Mouse (Mus musculus): ENCODE measurements around the gene Espl1. TPM values are rescaled to one million over a fixed set of nuclear protein-coding genes. Genes with fewer than 3 reads are reported as not detected.

The Espl1 gene
- polyA plus RNA-seq, 1 experiment from 2014 or later = 40.9 TPM

DNA sequence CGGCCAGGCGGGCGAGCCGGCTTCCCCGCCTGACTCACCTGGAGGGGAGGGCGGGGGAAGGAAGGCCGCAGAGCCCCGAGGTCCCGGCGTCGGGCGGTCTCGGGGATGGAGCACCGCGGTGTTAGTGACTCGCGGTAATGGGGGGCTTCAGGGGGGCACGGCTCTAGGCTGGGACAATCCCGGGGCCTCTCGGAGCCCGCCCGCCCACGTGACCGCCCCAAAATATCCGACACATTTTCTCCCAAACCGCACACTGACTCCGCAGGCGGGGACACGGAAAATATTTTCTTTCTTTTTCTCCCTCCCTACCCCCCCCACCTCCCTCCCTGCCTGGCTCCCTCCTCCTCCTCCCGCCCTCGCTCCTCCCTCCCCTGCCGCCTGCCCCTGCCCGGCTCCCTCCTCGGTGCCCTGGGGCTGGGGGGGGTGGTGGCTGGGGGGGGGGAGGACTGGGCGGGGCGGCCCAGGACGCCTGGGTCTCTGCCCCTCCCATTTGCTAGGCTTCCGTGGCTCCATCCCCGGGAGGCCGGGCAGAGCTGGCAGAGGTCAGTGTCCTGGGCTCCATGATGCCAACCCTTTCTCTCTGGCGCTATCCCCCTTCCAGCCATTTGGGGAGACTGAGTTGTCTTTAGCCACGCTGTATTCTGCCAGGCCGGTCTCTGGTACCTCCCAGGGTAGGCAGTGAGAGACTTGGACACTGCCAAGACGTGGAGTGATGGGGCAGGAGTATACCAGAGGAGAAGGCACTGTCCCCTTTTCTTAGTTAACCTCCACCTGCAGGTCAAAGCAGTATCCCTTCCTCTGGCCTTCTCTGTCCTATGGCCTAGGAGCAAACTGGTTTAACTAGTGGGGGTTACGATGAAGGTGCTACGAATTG lies 38.6 kb upstream of the Espl1 start, which contains the start of gene Rarg:
Gene Rarg (minus strand): TSS at position 316 of the 874 bp plus-strand sequence.
- Histone ChIP-seq H3K4me3 (peak within 1 kb of the TSS; percentile 69), H3K4me1 (peaks cover 40% of the 10 kb centered on the region), H3K36me3 (0 out of 2 replicates have a peak, but pooled peaks cover 1% of the 10 kb centered on the region), H3K9me3 (no peaks in the 10 kb centered on the region), H3K27ac (peak within 1 kb of the TSS; percentile 86), H3K27me3 (ENCODE audit: insufficient read depth, poor library complexity, severe bottlenecking) (peaks cover 88% of the 10 kb centered on the region)
- no peak for DNase-seq (ENCODE audit: low spot score)
- WGBS = under 1% methylated on average over 41 of the region's 46 CpGs

DNA sequence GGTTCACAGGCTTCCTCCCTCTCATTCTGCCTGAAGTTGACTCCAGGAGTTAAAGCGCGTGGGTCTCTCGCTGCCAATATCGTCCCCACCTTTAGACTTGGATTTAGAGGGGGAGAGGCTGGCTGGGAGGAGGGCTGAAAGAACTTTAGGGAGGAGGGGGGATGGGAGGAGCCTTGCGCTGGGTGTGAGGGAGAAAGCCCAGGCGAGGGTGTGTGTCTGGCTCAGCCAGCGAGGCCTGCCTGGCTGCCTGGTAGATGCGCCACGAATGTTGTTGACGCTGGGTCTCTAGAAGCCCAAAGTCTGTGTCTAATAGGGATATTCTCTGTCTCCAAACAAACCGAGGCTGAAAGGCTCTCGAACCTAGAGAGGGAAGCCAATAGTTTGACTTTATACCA lies 38.0 kb upstream of the Espl1 start:
- Histone ChIP-seq H3K9me3 (no peaks in the 10 kb centered on the region), H3K36me3 (no peaks in the 10 kb centered on the region), H3K4me3 (peak overlapping the region; percentile 69), H3K4me1 (peaks cover 40% of the 10 kb centered on the region), H3K27me3 (ENCODE audit: insufficient read depth, poor library complexity, severe bottlenecking) (peaks cover 89% of the 10 kb centered on the region), H3K27ac (peak overlapping the region; percentile 86)
- 3% methylated on average over 12 of the region's 12 CpGs for WGBS
- DNase-seq (ENCODE audit: low spot score) = no peak

DNA sequence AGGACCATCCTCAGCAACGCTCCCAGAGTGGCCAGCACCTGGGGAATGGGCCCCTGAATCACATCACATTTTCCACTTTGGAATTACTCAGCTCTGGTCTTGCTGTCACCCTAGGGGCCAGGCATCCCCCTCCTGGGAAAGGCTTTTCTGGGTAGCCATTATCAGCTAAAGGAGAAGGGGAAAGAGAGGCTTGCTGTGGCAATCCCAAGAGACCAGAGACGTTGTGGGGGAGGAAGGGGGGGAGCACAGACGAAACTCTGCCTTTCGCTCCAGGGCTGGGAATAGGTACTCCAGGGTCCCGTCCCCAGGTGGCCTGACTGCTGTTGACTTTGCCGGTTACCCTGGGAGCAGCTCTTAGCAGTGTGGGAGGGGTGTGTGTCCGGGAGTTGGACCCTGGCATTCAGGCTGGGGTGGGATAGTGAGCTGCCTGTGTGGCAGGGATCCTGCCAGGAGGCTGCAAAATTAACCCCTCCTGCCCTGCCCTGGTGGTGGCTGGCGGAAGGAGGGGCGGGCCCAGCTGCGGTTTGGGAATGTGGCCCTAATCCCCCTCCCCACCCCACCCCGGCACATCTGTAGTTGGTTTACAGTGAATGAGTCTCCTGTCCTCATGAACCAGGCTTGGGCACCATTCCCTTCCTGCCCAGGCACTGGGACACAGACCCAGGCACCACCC lies 37.3 kb upstream of the Espl1 start:
- H3K4me3 ChIP-seq = peak overlapping the region; percentile 69
- DNase-seq (ENCODE audit: low spot score) = no peak
- 13% methylated on average over 11 of the region's 11 CpGs for WGBS
- H3K36me3 ChIP-seq = no peaks in the 10 kb centered on the region
- H3K27me3 ChIP-seq (ENCODE audit: insufficient read depth, poor library complexity, severe bottlenecking) = peaks cover 89% of the 10 kb centered on the region
- H3K9me3 ChIP-seq = no peaks in the 10 kb centered on the region
- peak overlapping the region; percentile 86; the same call in 1 of the 2 replicates for H3K27ac ChIP-seq
- H3K4me1 ChIP-seq = peaks cover 40% of the 10 kb centered on the region

DNA sequence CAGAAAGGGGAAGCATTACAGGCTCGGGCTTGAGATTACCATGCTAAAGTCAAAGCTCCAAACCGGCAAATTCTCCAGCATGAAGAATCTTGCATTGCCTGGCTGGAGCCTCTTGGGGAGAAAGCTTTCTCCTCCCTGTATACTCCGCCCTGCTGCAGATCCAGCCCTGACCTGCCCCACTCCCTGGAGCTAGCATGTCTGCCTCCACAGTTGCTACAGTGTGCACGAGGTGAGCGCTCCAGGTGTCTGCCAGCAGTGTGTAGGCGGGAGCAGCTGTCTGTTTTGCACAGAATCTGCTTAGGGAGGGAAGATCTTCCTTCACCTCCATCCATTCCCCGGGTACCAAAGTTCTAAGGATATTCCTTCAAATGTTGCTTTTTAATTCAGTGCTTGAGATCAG lies 33.5 kb upstream of the Espl1 start:
- no peak for DNase-seq (ENCODE audit: low spot score)
- no peaks in the 10 kb centered on the region for H3K36me3 ChIP-seq
- H3K4me3 ChIP-seq = no peak overlapping the region
- H3K4me1 ChIP-seq = peaks cover 16% of the 10 kb centered on the region
- H3K27me3 ChIP-seq (ENCODE audit: insufficient read depth, poor library complexity, severe bottlenecking) = peaks cover 50% of the 10 kb centered on the region
- H3K27ac ChIP-seq = no peak overlapping the region
- WGBS = 40% methylated on average over 7 of the region's 7 CpGs
- H3K9me3 ChIP-seq = no peaks in the 10 kb centered on the region

DNA sequence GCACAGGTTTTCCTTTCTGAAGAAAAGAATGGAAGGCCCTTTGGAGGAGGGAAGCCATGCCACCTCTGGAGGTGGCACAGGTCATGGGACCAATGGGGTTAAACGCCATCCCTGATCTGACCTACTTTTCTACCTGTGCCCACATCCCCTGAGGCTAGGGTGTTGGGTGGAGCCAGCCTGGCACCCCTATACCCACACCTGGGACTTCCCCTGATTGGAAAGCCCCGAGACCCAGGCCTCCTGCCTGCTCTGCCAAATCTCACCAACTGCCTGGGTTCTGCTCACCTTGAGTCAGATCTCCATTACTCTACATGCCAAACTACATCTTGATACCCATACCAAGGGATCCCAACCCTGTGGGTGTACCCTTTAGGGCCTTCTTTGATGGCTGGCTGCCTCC lies 33.0 kb upstream of the Espl1 start:
- no peak for DNase-seq (ENCODE audit: low spot score)
- Histone ChIP-seq H3K9me3 (no peaks in the 10 kb centered on the region), H3K4me1 (peaks cover 12% of the 10 kb centered on the region), H3K4me3 (no peak overlapping the region), H3K27me3 (ENCODE audit: insufficient read depth, poor library complexity, severe bottlenecking) (peaks cover 46% of the 10 kb centered on the region), H3K27ac (no peak overlapping the region), H3K36me3 (no peaks in the 10 kb centered on the region)
- WGBS = 74% methylated on average over 2 of the region's 2 CpGs

DNA sequence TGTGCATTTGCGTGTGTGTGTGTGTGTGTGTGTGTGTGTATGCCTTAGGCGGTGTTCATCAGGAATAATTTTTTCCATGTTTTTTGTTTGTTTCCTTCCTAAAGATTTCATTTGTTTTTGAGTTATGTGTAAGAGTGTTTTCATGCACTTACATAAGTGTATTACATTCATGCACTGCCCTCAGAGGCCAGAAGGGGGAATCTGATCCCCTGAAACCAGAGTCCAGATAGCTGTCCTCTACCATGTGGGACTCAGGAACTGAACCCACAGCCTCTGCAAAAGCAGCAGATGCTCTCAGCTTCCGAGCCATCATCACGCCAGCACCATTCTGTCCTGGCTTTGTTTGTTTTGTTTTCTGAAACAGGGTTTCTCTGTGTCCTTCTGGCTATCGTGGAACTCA lies 30.5 kb upstream of the Espl1 start:
- peaks cover 35% of the 10 kb centered on the region for H3K27me3 ChIP-seq (ENCODE audit: insufficient read depth, poor library complexity, severe bottlenecking)
- H3K4me1 ChIP-seq = peaks cover 7% of the 10 kb centered on the region
- H3K4me3 ChIP-seq = no peak overlapping the region
- DNase-seq (ENCODE audit: low spot score) = no peak
- 84% methylated on average over 5 of the region's 5 CpGs for WGBS
- no peaks in the 10 kb centered on the region for H3K9me3 ChIP-seq
- H3K27ac ChIP-seq = no peak overlapping the region
- no peaks in the 10 kb centered on the region for H3K36me3 ChIP-seq

DNA sequence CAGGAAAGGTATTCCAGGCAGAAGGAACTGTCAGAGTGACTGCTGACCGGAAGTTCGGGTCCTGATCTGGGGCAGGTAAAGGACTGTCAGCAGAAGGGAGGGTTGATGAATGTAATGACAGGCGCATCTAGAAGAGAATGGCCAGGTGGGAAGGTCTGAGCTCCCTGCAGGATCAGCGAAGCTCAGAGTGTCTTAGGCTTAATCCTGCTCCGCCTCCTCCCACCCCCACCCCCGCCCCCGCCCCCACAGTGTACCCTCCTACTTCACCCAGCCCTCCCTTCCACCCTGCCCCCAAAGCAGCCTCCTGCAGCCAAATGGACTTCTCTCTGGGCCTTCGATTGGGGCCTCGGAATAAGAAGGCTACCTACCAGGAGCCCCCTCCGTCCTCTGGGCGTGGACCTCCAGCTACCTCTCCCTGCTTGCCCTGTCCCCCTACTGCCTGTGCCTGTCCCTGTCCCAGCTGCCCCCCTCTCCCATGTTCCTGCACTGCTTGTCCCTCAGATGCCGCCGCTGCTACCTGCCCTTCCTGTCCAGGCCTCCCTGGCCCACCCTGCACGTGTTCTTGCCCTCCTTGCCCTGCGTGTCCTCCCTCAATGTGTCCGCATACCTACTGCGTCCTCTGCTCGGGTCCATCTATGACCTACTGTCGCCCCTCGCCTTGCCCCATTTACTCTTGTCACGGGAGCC lies 25.6 kb upstream of the Espl1 start, which contains the start of gene Gm9918:
Gene Gm9918 (plus strand): TSS at position 290 of the 687 bp plus-strand sequence.
- WGBS = 5% methylated on average over 21 of the region's 21 CpGs
- DNase-seq (ENCODE audit: low spot score) = no peak
- H3K27me3 ChIP-seq (ENCODE audit: insufficient read depth, poor library complexity, severe bottlenecking) = peaks cover 24% of the 10 kb centered on the region
- peaks cover 13% of the 10 kb centered on the region for H3K4me1 ChIP-seq
- H3K4me3 ChIP-seq = peak within 1 kb of the TSS; percentile 53
- peak within 1 kb of the TSS; percentile 62 for H3K27ac ChIP-seq
- H3K36me3 ChIP-seq = no peaks in the 10 kb centered on the region
- H3K9me3 ChIP-seq = no peaks in the 10 kb centered on the region

DNA sequence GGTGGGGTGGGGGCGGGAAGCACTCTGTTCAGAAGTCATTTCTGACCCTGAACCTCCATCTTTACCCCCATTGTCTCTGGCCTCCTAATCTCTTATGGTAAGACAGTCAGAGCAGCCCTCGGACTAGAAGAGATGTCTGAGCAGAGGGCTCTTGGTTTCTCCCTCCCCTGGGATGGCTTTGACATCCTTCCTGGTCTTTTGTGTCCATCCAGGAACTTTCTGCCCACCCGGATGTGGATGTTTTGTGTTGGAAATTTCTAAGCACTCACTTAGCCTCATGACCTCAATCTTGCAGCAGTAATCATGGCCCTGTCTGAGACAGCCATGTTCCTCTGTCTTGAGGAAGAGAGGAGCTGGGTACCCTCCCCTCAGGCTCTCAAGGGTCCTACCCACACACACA lies 24.6 kb upstream of the Espl1 start:
- Histone ChIP-seq H3K27ac (0 out of 2 replicates have a peak overlapping the region, but pooled peaks have one; percentile 62), H3K9me3 (no peaks in the 10 kb centered on the region), H3K36me3 (no peaks in the 10 kb centered on the region), H3K4me1 (peaks cover 13% of the 10 kb centered on the region), H3K27me3 (ENCODE audit: insufficient read depth, poor library complexity, severe bottlenecking) (peaks cover 24% of the 10 kb centered on the region), H3K4me3 (0 out of 2 replicates have a peak overlapping the region, but pooled peaks have one; percentile 2)
- WGBS = 27% methylated on average over 3 of the region's 3 CpGs
- no peak for DNase-seq (ENCODE audit: low spot score)

DNA sequence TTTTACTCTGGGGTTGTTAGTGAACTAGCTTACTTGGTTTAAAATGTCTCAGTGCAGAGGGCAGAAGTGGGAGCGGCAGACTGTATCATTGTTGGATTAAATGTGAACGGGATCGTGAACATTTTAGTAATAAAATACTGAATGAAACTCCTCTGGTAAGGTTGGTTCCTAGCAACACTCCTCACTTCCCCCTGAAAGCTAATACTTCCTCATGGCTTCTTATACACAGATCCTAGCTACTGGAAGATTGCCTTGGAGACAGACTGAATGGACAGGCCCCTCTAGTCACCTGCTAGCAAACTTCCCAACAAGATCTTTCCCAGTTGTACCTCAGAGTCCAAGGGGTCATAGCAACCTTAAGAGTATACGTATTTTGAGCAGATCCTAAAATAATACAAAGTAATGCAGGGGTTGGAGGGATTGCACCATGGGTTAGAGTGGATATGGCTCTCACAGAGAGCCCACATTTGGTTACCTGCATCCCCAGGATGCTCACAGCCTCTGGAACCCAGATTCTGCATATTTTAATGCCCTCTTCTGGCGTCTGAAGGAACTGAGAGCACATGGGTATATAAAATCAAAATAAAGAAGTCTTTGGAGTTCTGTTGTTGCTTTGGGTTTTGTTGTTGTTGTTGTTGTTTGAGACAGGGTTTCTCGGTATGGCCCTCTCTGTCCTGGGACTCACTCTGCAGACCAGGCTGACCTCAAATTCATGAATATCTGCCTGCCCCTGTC lies 21.9 kb upstream of the Espl1 start:
- H3K4me3 ChIP-seq = no peak overlapping the region
- 65% methylated on average over 6 of the region's 6 CpGs for WGBS
- DNase-seq (ENCODE audit: low spot score) = no peak
- no peaks in the 10 kb centered on the region for H3K9me3 ChIP-seq
- peaks cover 20% of the 10 kb centered on the region for H3K4me1 ChIP-seq
- peaks cover 24% of the 10 kb centered on the region for H3K27me3 ChIP-seq (ENCODE audit: insufficient read depth, poor library complexity, severe bottlenecking)
- H3K36me3 ChIP-seq = no peaks in the 10 kb centered on the region
- no peak overlapping the region for H3K27ac ChIP-seq

DNA sequence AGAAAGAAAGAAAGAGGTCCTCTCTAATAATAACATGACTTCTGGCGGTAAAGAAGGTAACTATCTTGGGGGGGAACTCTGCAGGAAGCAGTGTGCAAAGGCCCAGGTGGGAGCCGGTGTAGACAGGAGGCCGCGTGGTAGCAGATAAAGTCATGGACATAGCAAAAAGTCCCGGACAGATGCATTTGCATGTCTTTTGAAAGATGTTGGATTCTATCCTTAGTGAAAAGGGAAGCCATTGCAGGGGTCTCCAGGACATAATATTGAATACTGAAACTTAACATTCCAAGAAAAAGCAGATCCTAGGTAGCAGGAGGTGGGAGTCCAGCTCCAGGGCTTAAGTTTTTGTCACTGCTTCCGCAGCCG lies 17.4 kb upstream of the Espl1 start:
- Histone ChIP-seq H3K36me3 (peaks cover 24% of the 10 kb centered on the region), H3K9me3 (no peaks in the 10 kb centered on the region), H3K27me3 (ENCODE audit: insufficient read depth, poor library complexity, severe bottlenecking) (no peaks in the 10 kb centered on the region), H3K4me3 (peak overlapping the region; percentile 98), H3K27ac (peak overlapping the region; percentile 96), H3K4me1 (peaks cover 32% of the 10 kb centered on the region)
- DNase-seq (ENCODE audit: low spot score) = no peak
- 25% methylated on average over 7 of the region's 7 CpGs for WGBS

DNA sequence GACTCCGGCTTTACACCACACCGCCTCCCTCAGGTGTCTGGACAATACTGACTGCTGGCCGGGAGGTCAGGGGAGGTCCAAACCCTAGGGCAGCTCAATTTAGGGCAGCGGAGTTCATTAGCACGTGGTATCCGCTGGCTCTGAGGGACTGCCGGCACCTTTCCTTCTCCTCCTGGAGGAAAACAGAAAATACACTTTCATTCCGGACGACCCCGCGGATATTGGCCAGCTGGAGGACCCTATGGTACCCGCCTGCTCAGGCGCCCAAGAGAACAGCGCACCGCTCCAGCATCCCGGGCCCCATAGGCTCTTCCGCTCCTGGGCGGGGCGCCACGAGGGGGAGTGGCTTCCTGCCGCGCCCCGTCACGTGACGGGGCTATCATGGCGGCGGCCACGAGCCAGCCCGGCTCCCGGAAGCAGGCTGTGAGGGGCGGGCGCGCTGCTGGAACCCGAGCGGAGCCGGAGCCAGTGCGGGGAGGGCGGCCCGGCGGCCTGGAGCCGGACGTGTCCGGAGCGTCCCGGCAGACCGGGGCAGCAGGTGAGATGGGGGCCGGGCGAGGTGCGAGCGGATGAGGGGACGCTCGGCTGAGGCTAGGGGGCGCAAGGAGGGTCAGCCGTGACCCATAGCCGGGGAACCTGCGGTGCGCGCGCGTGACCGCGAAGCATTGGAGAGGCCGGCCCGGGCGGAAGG lies 16.8 kb upstream of the Espl1 start, which contains the start of gene Mfsd5:
Gene Mfsd5 (plus strand): TSS at position 363 of the 691 bp plus-strand sequence.
- no peaks in the 10 kb centered on the region for H3K27me3 ChIP-seq (ENCODE audit: insufficient read depth, poor library complexity, severe bottlenecking)
- peak within 1 kb of the TSS; percentile 96 for H3K27ac ChIP-seq
- DNase-seq (ENCODE audit: low spot score) = peak; percentile 96
- H3K36me3 ChIP-seq = peaks cover 24% of the 10 kb centered on the region
- H3K4me3 ChIP-seq = peak within 1 kb of the TSS; percentile 98
- H3K9me3 ChIP-seq = no peaks in the 10 kb centered on the region
- under 1% methylated on average over 65 of the region's 65 CpGs for WGBS
- peaks cover 32% of the 10 kb centered on the region for H3K4me1 ChIP-seq

All from heart, embryonic 10.5 days (tissue).